Mouse (Mus musculus) lung, embryonic 14.5 days (tissue): ENCODE results near the gene Rab3d. TPM values are rescaled to one million over a fixed set of nuclear protein-coding genes. Genes with fewer than 3 reads are reported as not detected.

Source experiments
- ATAC-seq: fragments of 200-750 bp; cut with Nextera tagmentation; 2 replicates; pipeline ENCODE4 v1.8.0; 2017; ENCODE audit warnings: mild to moderate bottlenecking, moderate TSS enrichment, moderate library complexity; ENCODE audit not compliant: insufficient read depth
- DNase-seq: peaks from one replicate; pipeline ENCODE4 v3.0.0-alpha.2; 2015
- H3K27ac ChIP-seq: fragments of 300-500 bp; sonication (generic); 2 replicates; pipeline ENCODE4 v1.5.1; 2014; ENCODE audit warnings: low read depth, mild to moderate bottlenecking, moderate library complexity
- H3K27me3 ChIP-seq: fragments of 300-500 bp; sonication (generic); 2 replicates; pipeline ENCODE4 v1.6.1; 2014; ENCODE audit warnings: low read length, control low read depth; ENCODE audit not compliant: insufficient read depth
- H3K36me3 ChIP-seq: fragments of 300-500 bp; sonication (generic); 2 replicates; pipeline ENCODE4 v1.6.1; 2014; ENCODE audit warnings: control low read depth; ENCODE audit not compliant: insufficient read depth
- H3K4me1 ChIP-seq: fragments of 300-500 bp; sonication (generic); 2 replicates; pipeline ENCODE4 v1.6.1; 2014; ENCODE audit warnings: antibody characterized with exemption, control low read depth; ENCODE audit not compliant: insufficient read depth
- H3K4me2 ChIP-seq: fragments of 300-500 bp; sonication (generic); 2 replicates; pipeline ENCODE4 v1.6.1; 2014; ENCODE audit warnings: mild to moderate bottlenecking
- H3K4me3 ChIP-seq: fragments of 300-500 bp; sonication (generic); 2 replicates; pipeline ENCODE4 v1.5.1; 2014; ENCODE audit warnings: low read depth, low read length
- H3K9ac ChIP-seq: fragments of 300-500 bp; sonication (generic); 2 replicates; pipeline ENCODE4 v1.6.1; 2014
- H3K9me3 ChIP-seq: fragments of 300-500 bp; sonication (generic); 2 replicates; pipeline ENCODE4 v1.6.1; 2016; ENCODE audit warnings: low read depth, low read length, control low read depth
- CTCF ChIP-seq: IDR thresholded peaks from 2 replicates; pipeline ENCODE4 v1.5.1; 2016; ENCODE audit warnings: antibody characterized with exemption, low read depth
- WGBS: fragments of 180-500 bp; shearing (Covaris S2); extraction: QIAGEN DNeasy Blood & Tissue Kit; methylation state at CpG from one replicate; pipeline ENCODE4 v1.1.7; 2014; 5-methylcytosine and 5-hydroxymethylcytosine counted together
- polyA plus RNA-seq: library from polyadenylated mRNA; unstranded; fragments of >200 nt; fragmentation: Nextera tagmentation; extraction: Ambion mirVana; gene quantifications from 2 replicates; pipeline ENCODE4 v1.2.1, GENCODE M21; 2014

Rab3d gene
- polyA plus RNA-seq, 1 experiment from 2014 or later, result 8.8 TPM

- Histone ChIP-seq H3K4me3 (no peak overlapping the region), H3K9me3 (no peaks in the 10 kb centered on the region), H3K4me2 (no peak overlapping the region), H3K9ac (no peak overlapping the region), H3K27ac (no peak overlapping the region), H3K4me1 (no peaks in the 10 kb centered on the region), H3K27me3 (no peaks in the 10 kb centered on the region), H3K36me3 (no peaks in the 10 kb centered on the region)
- ATAC-seq (no peak), DNase-seq (no peak)
- TF ChIP-seq CTCF, result no peak
- WGBS, result 75% methylated on average over 10 of the region's 10 CpGs
Measured at GRCm38 (mm10) chr9:21909474-21910223, 8.3 kb downstream of the Rab3d start.

- no peaks in the 10 kb centered on the region for H3K36me3 ChIP-seq
- H3K4me1 ChIP-seq, result no peaks in the 10 kb centered on the region
- no peak overlapping the region for H3K4me3 ChIP-seq
- H3K9ac ChIP-seq, result no peak overlapping the region
- H3K27ac ChIP-seq, result no peak overlapping the region
- H3K4me2 ChIP-seq, result no peak overlapping the region
- H3K27me3 ChIP-seq, result no peaks in the 10 kb centered on the region
- H3K9me3 ChIP-seq, result no peaks in the 10 kb centered on the region
- 72% methylated on average over 11 of the region's 11 CpGs for WGBS
- no peak for ATAC-seq
- TF ChIP-seq CTCF, result no peak
- DNase-seq, result no peak
Measured at GRCm38 (mm10) chr9:21908216-21908615, 9.8 kb downstream of the Rab3d start.

GRCm38 (mm10) chr9:21904031-21904430 lies 14.0 kb downstream of the Rab3d start:
- WGBS, result 78% methylated on average over 4 of the region's 4 CpGs
- Histone ChIP-seq H3K27ac (no peak overlapping the region), H3K4me1 (no peaks in the 10 kb centered on the region), H3K4me3 (no peak overlapping the region), H3K27me3 (no peaks in the 10 kb centered on the region), H3K9me3 (no peaks in the 10 kb centered on the region), H3K36me3 (no peaks in the 10 kb centered on the region), H3K9ac (no peak overlapping the region), H3K4me2 (no peak overlapping the region)
- TF ChIP-seq CTCF, result no peak
- ATAC-seq (no peak), DNase-seq (no peak)

- peak; percentile 92 for DNase-seq
- 10% methylated on average over 10 of the region's 10 CpGs for WGBS
- no peaks in the 10 kb centered on the region for H3K9me3 ChIP-seq
- peak overlapping the region; percentile 28 for H3K4me3 ChIP-seq
- no peaks in the 10 kb centered on the region for H3K4me1 ChIP-seq
- H3K4me2 ChIP-seq, result peak overlapping the region; percentile 56
- H3K9ac ChIP-seq, result peak overlapping the region; percentile 18; the same call in 1 of the 2 replicates
- ATAC-seq, result peak; percentile 90
- H3K27me3 ChIP-seq, result no peaks in the 10 kb centered on the region
- no peaks in the 10 kb centered on the region for H3K36me3 ChIP-seq
- TF ChIP-seq CTCF, result peak; percentile 27; the same call in 1 of the 2 replicates
- no peak overlapping the region for H3K27ac ChIP-seq
Measured at GRCm38 (mm10) chr9:21901223-21901820, 16.7 kb downstream of the Rab3d start.

GRCm38 (mm10) chr9:21889229-21889628 lies 28.8 kb downstream of the Rab3d start:
- no peaks in the 10 kb centered on the region for H3K27me3 ChIP-seq
- DNase-seq, result no peak
- no peak overlapping the region for H3K4me3 ChIP-seq
- no peaks in the 10 kb centered on the region for H3K36me3 ChIP-seq
- H3K4me1 ChIP-seq, result no peaks in the 10 kb centered on the region
- H3K27ac ChIP-seq, result no peak overlapping the region
- no peak for ATAC-seq
- no peak for TF ChIP-seq CTCF
- 53% methylated on average over 3 of the region's 3 CpGs for WGBS
- H3K4me2 ChIP-seq, result no peak overlapping the region
- H3K9ac ChIP-seq, result no peak overlapping the region
- no peaks in the 10 kb centered on the region for H3K9me3 ChIP-seq

- Histone ChIP-seq H3K4me3 (no peak overlapping the region), H3K4me1 (no peaks in the 10 kb centered on the region), H3K27ac (no peak overlapping the region), H3K4me2 (no peak overlapping the region), H3K36me3 (no peaks in the 10 kb centered on the region), H3K27me3 (no peaks in the 10 kb centered on the region), H3K9ac (no peak overlapping the region), H3K9me3 (no peaks in the 10 kb centered on the region)
- ATAC-seq (no peak), DNase-seq (no peak)
- TF ChIP-seq CTCF, result no peak
- WGBS, result 56% methylated on average over 3 of the region's 3 CpGs
Measured at GRCm38 (mm10) chr9:21876601-21877000, 41.4 kb downstream of the Rab3d start.

- Histone ChIP-seq H3K9ac (no peak overlapping the region), H3K36me3 (no peaks in the 10 kb centered on the region), H3K4me2 (no peak overlapping the region), H3K4me3 (no peak overlapping the region), H3K4me1 (no peaks in the 10 kb centered on the region), H3K27ac (no peak overlapping the region), H3K9me3 (no peaks in the 10 kb centered on the region), H3K27me3 (no peaks in the 10 kb centered on the region)
- ATAC-seq, result no peak
- no peak for TF ChIP-seq CTCF
- peak; percentile 21 for DNase-seq
- WGBS, result 52% methylated on average over 4 of the region's 4 CpGs
Measured at GRCm38 (mm10) chr9:21872204-21872603, 45.8 kb downstream of the Rab3d start.
